29 mouse cellular contexts compared by ENCODE assay signal in the genomic region with DNA sequence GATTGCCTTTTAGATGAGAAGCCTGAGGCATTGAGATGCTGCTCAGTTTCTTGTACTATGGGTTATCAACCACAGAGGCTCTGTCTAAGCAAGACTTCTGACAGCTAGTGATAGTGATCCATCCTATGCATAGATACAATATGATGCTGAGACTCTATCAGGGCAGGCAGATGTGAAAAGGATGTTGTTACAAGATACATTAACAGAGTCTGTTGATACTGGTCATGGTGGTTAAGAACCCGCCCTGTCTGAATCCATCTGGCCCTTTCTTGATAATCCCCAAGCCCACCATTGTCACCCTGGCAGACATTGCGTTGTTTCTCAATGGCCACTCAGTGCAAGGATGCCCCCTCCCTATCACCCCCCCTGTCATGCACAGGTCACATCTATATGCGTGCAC.
DNase-seq lines count a peak whose midpoint lies in the region; ATAC-seq and TF ChIP-seq lines count a peak whose summit lies in the region.
"Had no signal": no experiment of that assay in that cellular context is flagged by ENCODE, and none has a peak within 500 bp of the region (broad histone marks: within the 10 kb centered on the region; RNA-seq: fewer than 3 reads in every experiment).

No protein-coding gene starts in this region.

- no peak for TF ChIP-seq CTCF in liver, embryonic 14.5 days (IDR thresholded peaks at IDR 0.05; ENCODE audit: low read depth)

- peaks cover 3% of the 10 kb centered on the region; the same call in 1 of the 2 replicates for H3K4me1 ChIP-seq in midbrain, embryonic 11.5 days (ENCODE audit: control insufficient read depth, insufficient read depth, low read length)
- H3K4me1 ChIP-seq in midbrain, embryonic 16.5 days (ENCODE audit: control insufficient read depth, insufficient read depth, low read length) = peaks cover 5% of the 10 kb centered on the region
- H3K4me1 ChIP-seq in liver, embryonic 14.5 days (replicated peaks; ENCODE audit: control insufficient read depth in 2 of 2, insufficient read depth in 2 of 2, low read length in 1 of 2) = no peaks in the 10 kb centered on the region; a peak in 1 of 4 replicates
- H3K4me1 ChIP-seq: embryonic facial prominence, embryonic 15.5 days had no signal

- H3K36me3 ChIP-seq in midbrain, embryonic 11.5 days (ENCODE audit: control insufficient read depth, insufficient read depth, low read length) = no peaks in the 10 kb centered on the region
- no peaks in the 10 kb centered on the region for H3K36me3 ChIP-seq in midbrain, embryonic 16.5 days (ENCODE audit: control insufficient read depth, insufficient read depth, low read length)
- no peaks in the 10 kb centered on the region for H3K36me3 ChIP-seq in liver, embryonic 14.5 days (replicated peaks; ENCODE audit: control insufficient read depth, insufficient read depth, low read depth)
- H3K36me3 ChIP-seq: embryonic facial prominence, embryonic 10.5 days; embryonic facial prominence, embryonic 15.5 days; forebrain, embryonic 12.5 days; heart, embryonic 13.5 days; hindbrain, embryonic 10.5 days; intestine, embryonic 15.5 days; midbrain, embryonic 13.5 days had no signal

- H3K27me3 ChIP-seq in midbrain, embryonic 11.5 days (ENCODE audit: control insufficient read depth, insufficient read depth, low read length) = no peaks in the 10 kb centered on the region
- H3K27me3 ChIP-seq in midbrain, embryonic 16.5 days (ENCODE audit: control insufficient read depth, insufficient read depth, low read depth, low read length) = no peaks in the 10 kb centered on the region
- H3K27me3 ChIP-seq in liver, embryonic 14.5 days (ENCODE audit: control insufficient read depth, insufficient read depth, low read length) = no peaks in the 10 kb centered on the region
- H3K27me3 ChIP-seq: embryonic facial prominence, embryonic 15.5 days; intestine, embryonic 15.5 days had no signal

- H3K27ac ChIP-seq in midbrain, embryonic 11.5 days (ENCODE audit: low read depth, low read length) = no peak overlapping the region
- H3K27ac ChIP-seq in midbrain, embryonic 16.5 days (ENCODE audit: low read length) = no peak overlapping the region
- H3K27ac ChIP-seq in liver, embryonic 14.5 days = no peak overlapping the region
- H3K27ac ChIP-seq: embryonic facial prominence, embryonic 10.5 days; embryonic facial prominence, embryonic 15.5 days; forebrain, embryonic 12.5 days; heart, embryonic 13.5 days; intestine, embryonic 15.5 days; stomach, postnatal 0 days had no signal

- H3K9ac ChIP-seq in midbrain, embryonic 11.5 days (ENCODE audit: low read length) = no peak overlapping the region
- no peak overlapping the region for H3K9ac ChIP-seq in midbrain, embryonic 16.5 days (ENCODE audit: low read depth, low read length)
- H3K9ac ChIP-seq in liver, embryonic 14.5 days (replicated peaks) = no peak overlapping the region
- H3K9ac ChIP-seq: embryonic facial prominence, embryonic 15.5 days; forebrain, embryonic 12.5 days; forebrain, postnatal 0 days; heart, embryonic 13.5 days; intestine, embryonic 15.5 days; lung, embryonic 14.5 days; midbrain, embryonic 13.5 days had no signal

- peak; percentile 77 for DNase-seq in midbrain, embryonic 11.5 days (ENCODE audit: low spot score, missing footprints)
- no peak for DNase-seq in liver, embryonic 14.5 days (ENCODE audit: low read depth in 3 of 3, low spot score in 3 of 3)
- DNase-seq in right cerebral cortex, adult 18-20 months = no peak
- no peak for DNase-seq in adrenal gland, postnatal 36 days
- DNase-seq: adrenal gland, postnatal 25 days; cerebellum, adult 18-20 months; cerebellum, postnatal 14 days; forebrain, postnatal 0 days; heart, postnatal 14 days; kidney, postnatal 10 days; layer of hippocampus, postnatal 36 days; left cerebral cortex, postnatal 4 days; lung, embryonic 14.5 days; lung, postnatal 14 days; right cerebral cortex, postnatal 4 days; thymus, adult 2 months had no signal

- WGBS in midbrain, embryonic 11.5 days = 72% methylated on average over 3 of the region's 3 CpGs
- WGBS in midbrain, embryonic 16.5 days = 75% methylated on average over 3 of the region's 3 CpGs
- 37% methylated on average over 3 of the region's 3 CpGs for WGBS in liver, embryonic 14.5 days (ENCODE audit: insufficient replicate concordance)

- no peak overlapping the region for H3K4me2 ChIP-seq in midbrain, embryonic 11.5 days
- no peak overlapping the region for H3K4me2 ChIP-seq in midbrain, embryonic 16.5 days (ENCODE audit: low read length)
- H3K4me2 ChIP-seq in liver, embryonic 14.5 days (ENCODE audit: low read depth) = no peak overlapping the region
- H3K4me2 ChIP-seq: embryonic facial prominence, embryonic 15.5 days; forebrain, embryonic 12.5 days; heart, embryonic 13.5 days; intestine, embryonic 15.5 days; lung, embryonic 14.5 days; midbrain, embryonic 13.5 days had no signal

- peak; percentile 25; the same call in 1 of the 2 replicates for ATAC-seq in midbrain, embryonic 11.5 days (ENCODE audit: low FRiP score)
- no peak for ATAC-seq in midbrain, embryonic 16.5 days
- ATAC-seq in common myeloid progenitor, adult 5-6 weeks (replicated peaks; ENCODE audit: low read depth, poor library complexity, severe bottlenecking) = peak; percentile 21; the same call in 1 of the 2 replicates
- ATAC-seq in liver, embryonic 14.5 days (ENCODE audit: insufficient read depth) = peak; percentile 74
- peak; percentile 57 for ATAC-seq in megakaryocyte-erythroid progenitor cell, adult 5-6 weeks (replicated peaks; ENCODE audit: low FRiP score, low TSS enrichment, poor library complexity, severe bottlenecking)
- ATAC-seq: CD4-positive, CD25-positive, alpha-beta regulatory T cell, adult 4 months; intestine, embryonic 15.5 days had no signal

- H3K9me3 ChIP-seq in midbrain, embryonic 11.5 days (ENCODE audit: control insufficient read depth, low read length) = no peaks in the 10 kb centered on the region
- no peaks in the 10 kb centered on the region for H3K9me3 ChIP-seq in midbrain, embryonic 16.5 days (replicated peaks; ENCODE audit: control insufficient read depth, low read length, poor library complexity, severe bottlenecking)
- H3K9me3 ChIP-seq in liver, embryonic 14.5 days (ENCODE audit: control insufficient read depth, low read length) = no peaks in the 10 kb centered on the region
- H3K9me3 ChIP-seq: embryonic facial prominence, embryonic 10.5 days; embryonic facial prominence, embryonic 15.5 days; forebrain, embryonic 12.5 days; hindbrain, embryonic 10.5 days; intestine, embryonic 15.5 days; midbrain, embryonic 13.5 days had no signal

- no peak overlapping the region for H3K4me3 ChIP-seq in midbrain, embryonic 11.5 days (ENCODE audit: low read depth, low read length)
- H3K4me3 ChIP-seq in midbrain, embryonic 16.5 days (ENCODE audit: low read depth, low read length) = no peak overlapping the region
- no peak overlapping the region for H3K4me3 ChIP-seq in liver, embryonic 14.5 days (ENCODE audit: insufficient read depth in 1 of 2, low read depth in 2 of 2, low read length in 2 of 2)
- H3K4me3 ChIP-seq: embryonic facial prominence, embryonic 10.5 days; embryonic facial prominence, embryonic 15.5 days; forebrain, embryonic 12.5 days; heart, embryonic 13.5 days; hindbrain, embryonic 10.5 days; intestine, embryonic 15.5 days; midbrain, embryonic 13.5 days; myocyte had no signal

- peak; percentile 65 for TF ChIP-seq EP300 in liver, embryonic 14.5 days (IDR thresholded peaks at IDR 0.05; ENCODE audit: low read depth)
